Mouse (Mus musculus) liver, adult 2 months (tissue): ENCODE results near the gene Gcsam. TPM values are rescaled to one million over a fixed set of nuclear protein-coding genes. Genes with fewer than 3 reads are reported as not detected.
A peak's percentile ranks its signal among the peaks of the same experiment; 100 is the strongest.

Experiments
- DNase-seq: peaks from one replicate; pipeline ENCODE4 v3.0.0-alpha.2; 2011; ENCODE audit warnings: low read depth, low spot score; ENCODE audit errors: extremely low read depth
- H3K27ac ChIP-seq: fragments of 200-500 bp; replicated peaks from 2 replicates; pipeline ENCODE4 v1.5.1; 2012; ENCODE audit warnings: low read depth, mild to moderate bottlenecking, control low read depth, inconsistent platforms, low read length; ENCODE audit not compliant: insufficient read depth
- H3K27me3 ChIP-seq: fragments of 200-500 bp; 2 replicates; pipeline ENCODE4 v1.6.1; 2012; ENCODE audit warnings: mild to moderate bottlenecking, moderate library complexity, low read length, inconsistent platforms; ENCODE audit not compliant: control insufficient read depth, insufficient read depth
- H3K36me3 ChIP-seq: fragments of 200-500 bp; 2 replicates; pipeline ENCODE4 v1.6.1; 2012; ENCODE audit warnings: low read length, inconsistent platforms; ENCODE audit not compliant: control insufficient read depth, insufficient read depth
- H3K4me1 ChIP-seq: fragments of 200-500 bp; 2 replicates; pipeline ENCODE4 v1.6.1; 2011; ENCODE audit warnings: low read length; ENCODE audit not compliant: control insufficient read depth, insufficient read depth
- H3K4me3 ChIP-seq: fragments of 200-500 bp; 2 replicates; pipeline ENCODE4 v1.5.1; 2011; ENCODE audit warnings: low read depth, mild to moderate bottlenecking, control low read depth, low read length, moderate library complexity; ENCODE audit not compliant: insufficient read depth
- H3K79me2 ChIP-seq: fragments of 200-500 bp; 2 replicates; pipeline ENCODE4 v1.6.1; 2012; ENCODE audit warnings: inconsistent platforms, mild to moderate bottlenecking, low read length, moderate library complexity; ENCODE audit not compliant: control insufficient read depth, insufficient read depth
- H3K9ac ChIP-seq: fragments of 200-500 bp; 2 replicates; pipeline ENCODE4 v1.6.1; 2012; ENCODE audit warnings: low read depth, mild to moderate bottlenecking, control low read depth, inconsistent platforms, low read length
- CTCF ChIP-seq: fragments of 200-500 bp; IDR thresholded peaks from 2 replicates; pipeline ENCODE4 v1.5.1; 2011; ENCODE audit warnings: low read depth, low read length, control low read depth
- POLR2A ChIP-seq: fragments of 200-500 bp; IDR thresholded peaks from 2 replicates; pipeline ENCODE4 v1.6.1; 2011; ENCODE audit warnings: low read length, control low read depth; ENCODE audit not compliant: insufficient read depth; ENCODE audit errors: extremely low read depth
- WGBS: fragments of 180-500 bp; shearing (Covaris S2); methylation state at CpG from one replicate; pipeline ENCODE4 v1.1.7; 2018; 5-methylcytosine and 5-hydroxymethylcytosine counted together
- polyA plus RNA-seq: library from polyadenylated mRNA; depleted of rRNA; stranded (reverse); fragments of >200 nt; gene quantifications from 2 replicates; pipeline ENCODE4 v1.2.3, GENCODE M21; 2012
- total RNA-seq: library from RNA; depleted of rRNA; stranded (reverse); fragments of >200 nt; gene quantifications from 2 replicates; pipeline ENCODE4 v1.2.3, GENCODE M21; 2014

Gene Gcsam
- total and polyA plus RNA-seq, 2 experiments: 0.09 to 0.15 TPM

GRCm38 (mm10) chr16:45595494-45595893, 14.7 kb upstream of the Gcsam start:
- Histone ChIP-seq H3K36me3 (no peaks in the 10 kb centered on the region), H3K27me3 (no peaks in the 10 kb centered on the region), H3K9ac (no peak overlapping the region), H3K4me3 (no peak overlapping the region), H3K27ac (no peak overlapping the region), H3K79me2 (no peaks in the 10 kb centered on the region), H3K4me1 (no peaks in the 10 kb centered on the region)
- no peak for DNase-seq
- TF ChIP-seq POLR2A (no peak), CTCF (no peak)

- DNase-seq: peak; percentile 96
- Histone ChIP-seq H3K27me3 (no peaks in the 10 kb centered on the region), H3K4me1 (peaks cover 9% of the 10 kb centered on the region), H3K9ac (no peak overlapping the region), H3K36me3 (no peaks in the 10 kb centered on the region), H3K4me3 (no peak overlapping the region), H3K27ac (peak overlapping the region; percentile 69), H3K79me2 (no peaks in the 10 kb centered on the region)
- no peak for TF ChIP-seq POLR2A
- TF ChIP-seq CTCF: peak; percentile 62
- 8% methylated on average over 4 of the region's 4 CpGs for WGBS
Measured at GRCm38 (mm10) chr16:45608481-45608954, 1.7 kb upstream of the Gcsam start.

DNA sequence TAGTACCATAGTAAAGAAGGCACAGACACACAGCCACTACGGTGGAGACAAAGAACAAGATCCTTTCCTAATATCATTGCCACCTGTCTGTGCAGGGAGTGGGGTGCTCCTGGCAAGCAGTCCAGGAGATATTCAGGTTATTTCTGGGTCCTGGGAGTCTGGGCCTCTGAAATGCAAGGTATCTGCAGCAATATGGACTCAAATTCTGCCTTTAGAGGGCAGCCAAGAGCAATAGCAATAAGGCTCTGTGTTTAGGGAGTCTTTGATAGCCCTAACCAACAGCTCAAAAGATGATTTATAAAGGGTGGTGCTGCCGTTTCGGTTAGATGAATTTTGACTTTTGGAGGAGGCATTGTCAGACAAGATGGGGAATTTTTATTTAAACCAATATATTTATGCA, 880 bp upstream of the Gcsam start:
- TF ChIP-seq POLR2A (no peak), CTCF (peak; percentile 26; the same call in 1 of the 2 replicates)
- DNase-seq: peak; percentile 55

GRCm38 (mm10) chr16:45613247-45613646, 3.1 kb downstream of the Gcsam start:
- TF ChIP-seq CTCF: no peak
- no peak for TF ChIP-seq POLR2A
- Histone ChIP-seq H3K79me2 (no peaks in the 10 kb centered on the region), H3K4me1 (peaks cover 5% of the 10 kb centered on the region), H3K27ac (no peak overlapping the region), H3K36me3 (no peaks in the 10 kb centered on the region), H3K4me3 (no peak overlapping the region), H3K9ac (no peak overlapping the region), H3K27me3 (no peaks in the 10 kb centered on the region)
- 79% methylated on average over 2 of the region's 2 CpGs for WGBS
- no peak for DNase-seq

More for the DNA sequence above, 880 bp upstream of the Gcsam start:
- no peaks in the 10 kb centered on the region for H3K27me3 ChIP-seq
- H3K27ac ChIP-seq: peak overlapping the region; percentile 69
- H3K9ac ChIP-seq: no peak overlapping the region
- no peaks in the 10 kb centered on the region for H3K79me2 ChIP-seq
- H3K36me3 ChIP-seq: no peaks in the 10 kb centered on the region
- no peak overlapping the region for H3K4me3 ChIP-seq
- WGBS: 72% methylated on average over 3 of the region's 3 CpGs
- peaks cover 9% of the 10 kb centered on the region for H3K4me1 ChIP-seq

DNA sequence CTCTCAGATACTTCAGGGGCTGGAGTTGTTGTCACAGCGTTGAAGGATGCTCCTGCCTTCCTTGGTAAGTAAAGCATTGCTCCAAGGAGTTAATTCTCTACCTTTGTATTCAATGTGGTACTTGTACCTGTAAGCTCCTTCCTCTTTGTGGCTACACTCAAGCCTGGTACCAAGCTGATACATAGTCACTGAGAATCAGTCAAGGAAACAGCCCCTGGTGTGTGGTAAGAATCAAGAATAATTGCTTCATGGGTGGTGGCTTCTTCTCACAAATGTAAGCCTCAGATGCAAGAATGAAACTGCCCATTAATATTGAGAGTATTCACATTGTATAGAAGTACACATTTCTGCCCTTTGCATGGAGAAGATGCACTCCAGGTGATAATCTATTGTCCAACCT, 5.8 kb downstream of the Gcsam start:
- TF ChIP-seq POLR2A: no peak
- TF ChIP-seq CTCF: no peak
- H3K36me3 ChIP-seq: no peaks in the 10 kb centered on the region
- H3K4me1 ChIP-seq: no peaks in the 10 kb centered on the region
- WGBS: 92% methylated on average over 1 of the region's 1 CpGs
- no peak overlapping the region for H3K27ac ChIP-seq
- DNase-seq: no peak
- H3K9ac ChIP-seq: no peak overlapping the region
- H3K4me3 ChIP-seq: no peak overlapping the region
- no peaks in the 10 kb centered on the region for H3K79me2 ChIP-seq
- H3K27me3 ChIP-seq: no peaks in the 10 kb centered on the region

- Histone ChIP-seq H3K27ac (no peak overlapping the region), H3K4me3 (no peak overlapping the region), H3K9ac (no peak overlapping the region), H3K4me1 (no peaks in the 10 kb centered on the region), H3K36me3 (no peaks in the 10 kb centered on the region), H3K79me2 (no peaks in the 10 kb centered on the region), H3K27me3 (no peaks in the 10 kb centered on the region)
- WGBS: 85% methylated on average over 8 of the region's 8 CpGs
- DNase-seq: no peak
- TF ChIP-seq POLR2A: no peak
- no peak for TF ChIP-seq CTCF
Measured at GRCm38 (mm10) chr16:45619751-45620375, 9.7 kb downstream of the Gcsam start.
